In the genomic region with DNA sequence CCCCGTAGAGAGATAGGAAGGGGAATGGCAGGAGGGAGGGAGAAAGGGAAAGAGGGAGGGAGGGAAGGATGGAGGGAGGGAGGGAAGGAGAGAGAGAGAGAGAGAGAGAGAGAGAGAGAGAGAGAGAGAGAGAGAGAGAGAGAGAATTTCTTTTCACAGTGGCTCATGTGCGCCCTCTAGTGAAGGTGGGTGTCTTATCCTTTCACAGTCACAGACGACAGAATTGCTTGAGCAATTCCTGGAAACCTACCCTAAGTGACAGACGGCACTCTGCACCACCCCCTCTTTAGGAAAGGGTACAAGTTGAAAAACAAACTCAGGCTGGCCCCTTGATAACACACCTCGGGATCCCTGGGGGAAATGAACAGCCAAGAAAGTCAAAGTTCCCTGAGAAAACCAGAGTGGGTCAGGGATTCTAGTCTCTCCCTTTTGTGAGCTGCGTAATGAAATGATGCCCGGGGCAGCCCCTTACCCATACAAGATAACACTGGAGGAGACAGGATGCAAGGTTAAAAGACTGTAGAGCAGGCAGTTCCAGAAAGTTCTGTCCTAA, we compare ENCODE assay signal across 8 mouse cellular contexts. TPM values are rescaled to one million over a fixed set of nuclear protein-coding genes. Genes with fewer than 3 reads are reported as not detected.
DNase-seq lines count a peak whose midpoint lies in the region; ATAC-seq lines count a peak whose summit lies in the region.

No protein-coding gene starts in this region.

- H3K27ac ChIP-seq in liver, embryonic 12.5 days, result no peak overlapping the region

- no peak overlapping the region for H3K4me3 ChIP-seq in liver, embryonic 12.5 days

- no peaks in the 10 kb centered on the region; the same call in 1 of the 2 replicates for H3K4me1 ChIP-seq in liver, embryonic 12.5 days

- no peak overlapping the region for H3K4me2 ChIP-seq in liver, embryonic 12.5 days

- no peaks in the 10 kb centered on the region for H3K36me3 ChIP-seq in liver, embryonic 12.5 days

- no peaks in the 10 kb centered on the region for H3K9me3 ChIP-seq in liver, embryonic 12.5 days (replicated peaks)

- intact Hi-C loops in left cerebral cortex, postnatal 14 days (cut with DNase I), result loop anchor here (2.0 to 10.0 kb wide), 3 partner anchors 165 to 411 kb away; no protein-coding TSS in a partner anchor

- 22% methylated on average over 7 of the region's 7 CpGs for WGBS in liver, embryonic 12.5 days (ENCODE audit: insufficient replicate concordance)

- H3K27me3 ChIP-seq in liver, embryonic 12.5 days (replicated peaks), result peaks cover 8% of the 10 kb centered on the region; the same call in 1 of the 2 replicates

- H3K9ac ChIP-seq in liver, embryonic 12.5 days, result no peak overlapping the region

- ATAC-seq in liver, embryonic 12.5 days, result no peak
- ATAC-seq in activated CD4-positive, CD25-positive, alpha-beta regulatory T cell, adult 4 months, result peak; percentile 40

- peak; percentile 63 for DNase-seq in liver
- peak; percentile 81 to 91 for DNase-seq in cerebellum, postnatal 25 days
- DNase-seq in heart, adult 8-10 months (ENCODE audit: low spot score), result peak; percentile 65
- DNase-seq in left cerebral cortex, postnatal 14 days (ENCODE audit: low spot score in 2 of 2), result peak; percentile 74 to 82
- peak; percentile 39 to 57 for DNase-seq in natural killer cell, adult 2 months (ENCODE audit: low spot score in 2 of 2)
- peak; percentile 33 to 75 for DNase-seq in thymus, postnatal 10 days (ENCODE audit: low spot score in 2 of 2)

RNA-seq across cellular contexts. Expression of a gene that starts 11.1 kb away (rescaled TPM):
- 6.1 and 7.8 TPM in 2 replicates for polyA plus RNA-seq in liver, embryonic 12.5 days (2016; fragmentation: Nextera tagmentation; extraction: Ambion mirVana)
- polyA plus RNA-seq in activated CD4-positive, CD25-positive, alpha-beta regulatory T cell, adult 4 months (2017; shearing (Covaris generic)), result 100 to 1,000 TPM; 268 to 273 TPM
- 100 to 1,000 TPM; 450 to 472 (median 462) TPM for total RNA-seq in heart, adult 8-10 months (2022)
- total RNA-seq in left cerebral cortex, postnatal 14 days (2021), result 100 to 1,000 TPM; 105 to 120 TPM

RNA-seq across cellular contexts. Expression of a gene that starts 34.7 kb away (rescaled TPM):
- polyA plus RNA-seq in liver, embryonic 12.5 days (2016; fragmentation: Nextera tagmentation; extraction: Ambion mirVana), result 9.2 and 9.5 TPM in 2 replicates
- polyA plus RNA-seq in activated CD4-positive, CD25-positive, alpha-beta regulatory T cell, adult 4 months (2017; shearing (Covaris generic)), result 1 to 10 TPM; 8.3 to 9.0 TPM
- 10 to 100 TPM in 3 of 4 experiments, 1 to 10 TPM in 1; 9.8 to 11.6 (median 10.8) TPM for total RNA-seq in heart, adult 8-10 months (2022)
- 10 to 100 TPM; 22.6 to 23.5 TPM for total RNA-seq in left cerebral cortex, postnatal 14 days (2021)
